Mouse (Mus musculus) bone marrow macrophage, adult 2 months (primary cell): ENCODE data around the gene Ptprd.

ENCODE experiments used
- CTCF ChIP-seq: IDR thresholded peaks from 2 replicates; pipeline ENCODE4 v1.5.1; 2012; ENCODE audit warnings: low read depth, mild to moderate bottlenecking, low read length, moderate library complexity
- POLR2A ChIP-seq: IDR thresholded peaks from 2 replicates; pipeline ENCODE4 v1.6.1; 2012; ENCODE audit warnings: mild to moderate bottlenecking, low read depth, low read length, borderline replicate concordance

- TF ChIP-seq POLR2A, result no peak
- no peak for TF ChIP-seq CTCF
Observed at GRCm38 (mm10) chr4:76583025-76583424, 1628.7 kb downstream of the Ptprd start.
